Mouse (Mus musculus): ENCODE data around the gene Olfml3. TPM values are rescaled to one million over a fixed set of nuclear protein-coding genes. Genes with fewer than 3 reads are reported as not detected.

Olfml3 gene
- total RNA-seq, 2 experiments from 2014 or later = 4.4 to 5.8 TPM

Other genes with a start within 250 kb of the Olfml3 start
- not detected for gene Syt6, start 162.8 kb downstream of the Olfml3 start, total RNA-seq (2021)
- 1 to 10 TPM in 1 of 2 experiments, under 1 TPM in 1; 0.37 to 1.4 TPM for gene Atg4a-ps, start 91.9 kb downstream of the Olfml3 start, total RNA-seq (2021)
- not detected for gene Gm10964, start 1.4 kb upstream of the Olfml3 start, total RNA-seq (2021)
- gene Hipk1, start 53.6 kb upstream of the Olfml3 start, total RNA-seq (2021) = 10 to 100 TPM; 53.8 to 61.3 TPM
- 1 to 10 TPM; 2.5 to 5.1 TPM for gene Dclre1b, start 71.4 kb upstream of the Olfml3 start, total RNA-seq (2021)
- gene Ap4b1, start 71.5 kb upstream of the Olfml3 start, total RNA-seq (2021) = 10 to 100 TPM in 1 of 2 experiments, 1 to 10 TPM in 1; 7.4 to 10.8 TPM
- under 1 TPM in 1 of 2 experiments, not detected in 1; 0.49 TPM for gene Gm43064, start 71.6 kb upstream of the Olfml3 start, total RNA-seq (2021)
- under 1 TPM in 1 of 2 experiments, not detected in 1; 0.44 TPM for gene Bcl2l15, start 94.6 kb upstream of the Olfml3 start, total RNA-seq (2021)
- gene Ptpn22, start 121.8 kb upstream of the Olfml3 start, total RNA-seq (2021) = under 1 TPM; 0.52 to 0.59 TPM
- gene Rsbn1, start 176.1 kb upstream of the Olfml3 start, total RNA-seq (2021) = 1 to 10 TPM; 5.2 to 6.2 TPM
- 1 to 10 TPM; 3.6 to 3.8 TPM for gene Phtf1, start 230.1 kb upstream of the Olfml3 start, total RNA-seq (2021)